Mouse (Mus musculus) urinary bladder, adult 18-20 months (tissue): ENCODE measurements around the gene Stn1.

Experiments used
- DNase-seq, 2 experiments: peaks; one replicate each; pipeline ENCODE4 v3.0.0; 2022; ENCODE audit warnings: low spot score in 2 of 2, mixed read lengths in 2 of 2

The Stn1 gene

DNA sequence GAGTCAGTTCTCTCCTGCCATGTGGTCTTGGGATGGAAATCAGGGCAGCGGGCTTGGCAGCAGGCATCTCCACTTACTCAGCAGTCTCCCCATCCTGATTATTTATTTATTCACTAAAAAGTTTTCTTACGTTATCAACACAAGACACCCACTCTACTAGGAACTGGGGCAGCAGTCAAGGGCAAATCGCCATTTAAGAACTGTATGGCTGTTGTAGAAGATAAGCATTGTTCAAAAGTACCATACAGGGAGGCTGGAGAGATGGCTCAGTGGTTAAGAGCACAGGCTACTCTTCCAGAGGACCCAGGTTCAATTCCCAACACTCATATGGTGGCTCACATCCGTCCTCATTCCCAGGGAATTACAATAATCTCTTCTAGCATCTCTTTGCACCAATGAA lies 65.5 kb downstream of the Stn1 start:
- no peak for DNase-seq

DNA sequence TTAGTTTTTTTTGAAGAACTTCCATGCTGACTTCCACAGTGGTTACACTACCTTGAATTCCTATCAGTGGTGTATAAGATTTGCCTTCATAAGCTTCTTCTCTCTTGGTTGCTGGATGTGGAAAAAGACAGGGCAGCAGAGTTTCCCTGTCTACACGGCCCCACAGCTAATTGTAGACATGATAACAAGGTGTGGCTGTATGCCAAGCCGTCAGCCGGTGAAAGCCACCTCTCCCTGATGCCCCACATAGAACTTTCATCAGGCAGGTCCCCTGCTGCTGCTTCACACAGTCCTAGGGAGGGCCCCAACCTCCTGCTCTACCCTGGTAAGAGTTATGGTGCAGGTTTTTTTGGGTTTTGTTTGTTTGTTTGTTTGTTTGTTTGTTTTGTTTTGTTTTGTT lies 68.6 kb downstream of the Stn1 start:
- DNase-seq, result no peak

DNA sequence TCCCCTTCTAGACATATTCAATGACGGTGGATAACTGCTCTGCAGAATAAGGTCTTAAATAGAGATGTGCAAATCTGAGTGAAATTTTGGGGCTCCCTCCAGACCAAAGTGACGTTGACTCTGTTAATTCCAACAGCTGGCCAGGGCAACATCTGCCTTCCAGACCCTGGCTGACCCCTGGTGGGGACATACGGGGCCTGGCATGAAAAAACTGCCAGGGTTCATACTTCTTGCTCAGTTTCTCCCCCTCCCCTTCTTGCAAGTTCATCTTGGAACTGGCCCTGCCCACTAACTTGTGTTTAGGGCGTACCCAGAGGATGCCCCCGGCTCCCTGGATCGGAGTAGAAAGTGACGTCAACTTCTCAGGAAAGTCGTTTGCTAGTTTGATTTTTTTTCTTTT lies 70.5 kb downstream of the Stn1 start:
- no peak for DNase-seq

DNA sequence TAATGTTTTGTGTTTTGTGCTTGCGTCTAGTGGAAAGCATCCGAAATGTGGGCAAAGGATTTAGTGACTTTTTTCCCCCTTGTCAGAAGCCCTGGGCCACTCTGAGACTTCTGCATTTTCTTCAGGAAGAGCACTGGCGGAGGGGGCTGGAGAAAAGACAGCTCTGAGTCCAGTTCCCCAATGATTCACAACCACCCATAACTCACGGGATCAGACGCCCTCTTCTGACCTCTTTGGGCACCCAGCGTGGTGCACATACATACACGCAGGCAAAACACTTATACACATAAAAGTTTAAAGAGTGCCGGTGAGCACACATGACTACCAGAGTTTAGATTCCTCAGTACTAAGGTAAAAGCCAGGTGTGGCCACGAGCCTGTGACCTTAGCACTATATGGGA lies 71.8 kb downstream of the Stn1 start:
- no peak for DNase-seq

DNA sequence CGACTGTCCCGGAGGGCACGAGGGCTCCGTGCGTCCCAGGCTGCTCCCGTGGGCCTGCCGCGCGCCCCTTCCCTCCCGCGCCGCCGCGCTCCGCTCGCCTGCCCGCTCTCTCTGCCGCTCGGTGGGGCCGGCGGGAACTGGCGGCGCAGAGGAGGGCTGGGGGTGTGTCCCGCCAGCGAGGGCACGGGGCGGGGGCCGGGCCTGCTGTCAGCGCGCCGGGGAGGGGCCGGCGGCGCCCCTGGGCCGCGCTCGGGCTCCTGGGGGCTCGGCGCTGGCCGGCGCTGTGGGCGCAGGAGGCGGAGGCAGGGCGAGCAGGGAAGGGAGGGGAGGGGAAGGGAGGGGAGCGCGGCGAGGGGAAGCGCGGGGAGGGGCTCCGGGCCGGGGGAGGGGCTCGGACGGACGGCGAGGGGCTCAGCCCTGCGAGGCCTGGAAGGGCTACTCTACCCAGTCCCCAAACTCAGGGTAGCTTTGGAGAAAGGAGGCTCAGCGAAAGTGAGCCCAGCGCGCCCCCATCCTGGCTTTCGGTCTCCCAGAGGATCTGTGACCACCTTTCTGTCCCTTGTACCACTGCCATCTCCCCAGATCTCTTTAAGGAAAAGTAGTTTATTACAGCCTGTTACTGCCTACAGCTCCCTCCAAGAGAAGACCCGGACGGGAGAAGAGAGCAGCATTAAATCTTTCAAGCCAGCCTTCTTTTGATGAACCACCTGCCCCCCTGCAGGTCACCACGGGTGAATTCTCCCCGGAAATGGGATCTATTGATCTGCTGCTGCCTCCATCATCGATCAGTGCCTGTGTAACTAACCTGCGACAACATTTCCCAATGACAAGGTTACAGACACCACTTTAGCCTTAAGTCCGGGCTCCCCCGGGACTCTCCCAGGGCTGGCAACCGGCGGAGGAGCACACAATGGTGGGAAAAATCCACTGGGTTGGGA lies 72.7 kb downstream of the Stn1 start, which contains the start of gene Sh3pxd2a:
Sh3pxd2a (minus strand) TSS at position 98 of the 938 bp plus-strand sequence.
- DNase-seq, result peak in 1 of 2 experiments; percentile 30

DNA sequence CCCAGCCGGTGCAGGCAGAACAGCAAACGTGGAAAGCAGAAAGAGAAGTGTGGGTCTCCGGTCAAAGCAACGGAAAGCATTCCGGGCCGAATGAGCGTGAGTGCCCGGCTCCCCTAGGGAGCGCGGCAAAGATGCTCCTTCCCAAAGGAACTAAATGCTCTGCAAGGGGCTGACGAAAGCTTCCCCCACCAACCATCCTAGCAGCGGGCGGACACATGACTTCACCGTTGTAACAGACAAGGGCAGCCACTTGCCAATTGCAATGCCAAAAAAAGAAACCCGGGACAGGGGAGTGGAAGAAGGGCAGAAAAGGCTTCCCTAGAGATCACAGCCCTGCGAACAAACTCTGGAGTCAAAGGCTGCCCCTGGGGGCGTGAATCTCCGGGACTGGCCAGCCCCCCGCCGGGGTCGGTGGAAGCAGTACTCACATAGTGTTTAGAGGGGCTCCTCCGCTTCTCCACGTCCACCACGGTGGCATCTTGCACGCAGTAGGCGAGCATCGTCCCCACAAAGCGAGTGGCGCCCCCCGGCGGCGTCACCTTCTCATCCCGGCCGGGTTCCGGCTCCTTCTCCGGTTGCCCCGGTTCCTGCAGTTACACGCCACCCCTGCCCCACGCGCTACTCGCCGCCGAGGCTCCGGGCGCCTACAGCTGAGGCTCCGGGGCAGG lies 73.5 kb downstream of the Stn1 start:
- peak; percentile 59 to 84 for DNase-seq

DNA sequence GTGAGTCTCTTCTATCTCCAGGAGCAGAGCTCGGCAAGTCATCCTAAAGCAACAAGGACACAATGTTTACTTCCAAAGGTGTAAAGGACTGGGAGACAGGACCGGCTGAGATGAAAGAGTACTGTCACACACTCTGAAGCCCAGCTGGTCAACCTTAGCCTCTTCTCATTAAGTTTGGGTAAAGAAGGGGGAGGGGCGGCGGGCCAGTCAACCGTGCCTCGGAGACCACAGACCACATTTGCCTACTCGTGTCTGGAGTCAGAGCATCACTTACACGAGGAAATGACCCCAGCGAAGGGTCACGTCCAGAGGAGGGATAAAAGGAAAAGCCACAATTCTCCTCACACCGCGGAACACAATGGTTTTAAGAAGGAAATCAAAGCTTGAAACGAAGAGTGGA lies 74.1 kb downstream of the Stn1 start:
- DNase-seq, result no peak

DNA sequence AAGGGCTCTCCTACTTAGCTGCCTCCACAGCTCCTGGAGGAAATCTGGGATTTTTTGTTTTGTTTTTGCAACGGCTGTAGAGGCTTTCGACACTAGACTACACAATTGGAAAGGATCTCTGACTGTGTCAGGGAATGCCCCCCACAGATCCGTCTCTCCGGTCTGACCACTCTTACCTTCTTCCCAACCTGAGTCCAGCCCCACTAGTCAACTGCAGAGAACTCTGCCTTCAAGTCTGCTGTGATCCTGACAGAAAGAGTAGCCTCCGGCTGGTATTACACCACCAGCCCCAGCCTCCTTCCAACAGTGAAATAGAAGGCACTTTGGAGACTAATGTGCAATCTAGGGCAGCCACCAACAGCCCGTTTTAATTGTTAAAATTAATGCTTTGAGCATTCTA lies 74.6 kb downstream of the Stn1 start:
- no peak for DNase-seq

DNA sequence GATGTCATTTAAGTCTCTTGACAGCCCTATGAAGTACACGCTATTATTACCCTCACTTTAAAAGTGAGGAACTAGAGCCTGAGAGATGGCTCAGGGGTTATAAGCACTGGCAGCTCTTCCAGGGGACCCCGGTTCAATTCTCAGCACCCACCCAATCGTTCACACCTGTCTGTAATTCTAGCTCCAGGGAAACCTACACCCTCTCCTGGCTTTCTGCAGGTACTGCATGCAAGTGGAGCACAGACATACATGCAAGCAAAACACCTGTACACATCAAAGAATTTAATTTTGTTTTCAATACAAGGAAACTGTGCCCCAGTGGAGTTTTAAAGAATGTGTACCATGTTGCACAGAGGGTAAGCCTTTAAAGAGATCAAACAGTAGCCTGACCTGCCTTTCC lies 75.5 kb downstream of the Stn1 start:
- no peak for DNase-seq

DNA sequence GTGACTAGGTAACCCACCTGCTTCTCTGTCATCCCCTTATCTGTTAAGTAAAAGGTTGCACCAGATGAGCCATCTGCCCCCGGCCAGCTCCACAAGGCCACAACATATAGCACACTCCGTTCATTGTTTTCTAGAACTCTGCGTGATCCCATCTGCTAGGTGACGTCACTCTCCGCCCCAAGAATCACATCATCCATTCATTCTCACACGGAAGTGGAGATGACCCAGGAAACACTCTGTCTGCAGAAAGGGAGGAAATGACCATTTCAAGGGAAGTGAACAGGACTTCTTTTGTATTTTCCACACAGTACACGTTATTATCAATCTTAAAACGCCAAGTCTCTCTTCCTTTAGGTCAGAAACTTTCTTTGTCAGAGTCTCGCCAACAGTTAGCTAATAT lies 75.9 kb downstream of the Stn1 start:
- DNase-seq, result no peak

DNA sequence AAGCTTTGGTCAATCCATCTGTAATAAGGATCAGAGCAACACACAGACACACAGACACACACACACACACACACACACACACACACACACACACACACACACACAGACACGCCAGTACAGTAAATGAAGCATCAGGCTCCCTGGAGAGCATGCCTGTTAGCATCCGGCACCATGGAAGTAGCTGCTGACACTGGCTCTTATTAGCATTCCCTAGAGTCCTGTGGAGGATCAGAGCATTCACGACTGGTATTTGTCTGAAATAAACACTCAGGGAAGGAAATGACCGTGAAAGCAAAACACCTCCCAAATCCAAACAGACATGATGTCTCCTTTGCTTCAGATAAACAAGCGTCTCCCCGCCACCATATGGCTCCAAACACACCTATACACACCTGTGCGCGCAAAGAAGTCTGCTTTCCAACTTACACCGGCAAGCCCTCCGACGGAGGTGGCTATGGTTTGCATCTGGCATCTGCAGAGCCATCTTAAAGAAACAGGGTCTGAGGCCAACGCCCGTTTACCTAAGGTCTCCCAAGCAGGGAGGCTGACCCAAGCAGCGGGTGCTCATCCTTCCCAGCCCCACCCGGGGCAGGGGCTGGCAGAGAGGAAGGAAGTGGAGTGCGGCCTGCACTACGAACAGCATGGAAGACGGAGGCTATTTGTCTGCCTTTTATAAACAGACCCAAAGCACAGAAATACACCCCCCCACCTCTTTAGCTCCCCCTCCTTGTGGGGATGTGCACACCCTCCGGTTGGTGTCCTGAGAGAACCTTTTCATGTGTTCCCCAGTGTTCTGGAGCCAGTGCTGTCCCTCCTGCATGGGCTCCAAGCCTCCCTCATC lies 77.0 kb downstream of the Stn1 start:
- DNase-seq, result no peak

DNA sequence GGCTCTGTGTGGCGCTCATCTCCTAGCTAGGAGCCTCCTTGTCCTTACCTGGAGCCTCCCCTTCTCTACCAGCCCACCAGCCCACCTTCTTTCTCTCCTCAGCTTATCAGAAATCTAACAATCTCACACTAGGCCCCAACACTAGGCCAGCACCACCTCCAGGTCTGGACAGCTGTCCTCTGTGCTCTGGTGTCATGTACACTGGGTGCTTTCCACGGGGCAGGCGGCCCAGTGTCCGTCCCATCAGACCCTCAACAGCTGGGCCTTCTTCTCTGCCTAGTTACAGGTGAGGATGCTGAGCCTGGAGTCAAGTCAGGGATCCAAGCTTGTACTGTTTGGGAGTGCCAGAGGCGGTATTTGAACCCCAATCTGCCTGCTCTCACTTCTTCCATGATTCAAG lies 78.1 kb downstream of the Stn1 start:
- DNase-seq, result no peak

DNA sequence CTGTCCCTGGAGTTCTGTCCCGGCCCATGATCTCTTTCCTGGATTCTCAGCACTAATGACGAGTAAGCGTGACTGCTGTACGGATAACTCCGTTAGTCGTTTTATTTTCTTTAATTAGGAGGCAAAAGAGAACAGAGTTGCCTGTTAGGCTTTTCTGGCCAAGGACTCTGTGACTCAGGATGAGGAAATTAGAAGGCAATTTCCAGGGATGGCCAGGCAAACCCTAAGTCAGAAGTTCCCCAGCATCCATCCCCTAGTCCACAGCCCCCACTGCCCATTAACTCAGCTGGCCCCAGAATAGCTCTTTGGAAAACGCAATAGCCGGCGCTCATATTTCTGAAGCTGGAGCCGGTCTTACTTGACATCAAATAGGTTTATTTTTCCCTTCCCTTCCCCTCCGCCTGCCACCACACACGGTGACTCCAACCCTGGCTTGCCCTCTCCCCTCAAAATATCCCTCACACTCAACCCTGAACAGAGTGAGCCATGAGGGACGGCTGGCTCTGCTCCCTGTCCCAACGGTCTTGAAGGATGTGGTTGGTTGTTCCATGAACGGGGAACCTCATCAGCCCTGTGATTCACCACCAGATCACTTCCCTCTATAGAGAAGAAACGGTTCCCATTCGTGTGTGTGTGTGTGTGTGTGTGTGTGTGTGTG lies 78.7 kb downstream of the Stn1 start:
- DNase-seq, result no peak

DNA sequence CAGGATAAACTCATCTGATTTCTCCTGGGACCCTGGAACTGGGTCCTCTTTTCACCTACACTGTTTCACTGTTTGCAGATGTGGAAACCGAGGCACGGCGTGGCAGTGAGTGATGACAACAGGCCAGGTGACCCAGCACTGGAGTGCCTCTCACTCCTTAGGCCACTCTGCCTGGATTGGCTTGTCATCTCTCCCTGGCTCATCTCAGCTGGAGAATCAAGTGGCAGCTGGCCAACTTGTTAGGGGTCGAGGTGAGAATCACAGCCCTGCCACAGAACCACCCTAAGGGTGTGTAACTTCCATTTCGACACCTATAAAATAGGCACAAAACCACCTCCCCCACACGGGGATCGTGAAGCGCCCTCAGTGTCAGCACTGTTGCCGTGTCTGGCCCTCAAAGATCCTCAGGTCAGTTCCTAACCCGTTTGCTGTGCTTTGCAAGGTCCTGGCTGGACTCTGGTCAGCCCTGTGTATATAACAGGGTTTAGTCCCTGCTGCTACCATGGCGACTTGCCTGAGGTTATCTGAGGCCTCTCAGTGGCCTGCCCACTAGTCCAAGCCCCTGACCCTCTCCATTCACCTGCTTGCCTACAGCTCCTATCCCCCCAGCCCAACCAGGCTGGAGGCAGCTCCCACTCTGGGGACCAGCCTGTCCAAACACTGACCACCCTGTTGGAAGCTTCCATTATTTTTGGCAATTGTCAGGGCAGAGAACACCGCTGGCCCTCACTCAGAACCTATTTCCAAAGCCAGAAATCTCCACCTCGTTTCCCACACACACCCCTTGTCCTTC lies 79.4 kb downstream of the Stn1 start:
- no peak for DNase-seq

DNA sequence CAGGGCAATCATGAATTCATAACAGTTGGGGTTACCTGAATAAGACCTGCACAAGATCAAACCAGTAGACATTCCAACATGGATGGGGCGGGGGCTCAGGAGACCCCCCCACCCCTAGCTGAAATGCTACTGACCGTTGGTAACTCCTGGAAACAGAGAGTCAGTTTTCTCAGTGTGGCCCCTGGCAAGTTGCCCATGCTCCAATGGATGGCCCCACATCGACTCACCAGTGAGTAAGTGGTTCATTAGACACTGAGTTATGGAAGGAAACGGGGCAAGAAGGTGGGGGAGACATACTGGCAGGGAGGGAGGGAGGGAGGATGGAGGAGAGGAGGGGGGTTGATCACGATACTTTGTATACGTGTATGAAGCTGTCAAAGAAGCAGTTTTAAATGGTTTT lies 81.3 kb downstream of the Stn1 start:
- no peak for DNase-seq

DNA sequence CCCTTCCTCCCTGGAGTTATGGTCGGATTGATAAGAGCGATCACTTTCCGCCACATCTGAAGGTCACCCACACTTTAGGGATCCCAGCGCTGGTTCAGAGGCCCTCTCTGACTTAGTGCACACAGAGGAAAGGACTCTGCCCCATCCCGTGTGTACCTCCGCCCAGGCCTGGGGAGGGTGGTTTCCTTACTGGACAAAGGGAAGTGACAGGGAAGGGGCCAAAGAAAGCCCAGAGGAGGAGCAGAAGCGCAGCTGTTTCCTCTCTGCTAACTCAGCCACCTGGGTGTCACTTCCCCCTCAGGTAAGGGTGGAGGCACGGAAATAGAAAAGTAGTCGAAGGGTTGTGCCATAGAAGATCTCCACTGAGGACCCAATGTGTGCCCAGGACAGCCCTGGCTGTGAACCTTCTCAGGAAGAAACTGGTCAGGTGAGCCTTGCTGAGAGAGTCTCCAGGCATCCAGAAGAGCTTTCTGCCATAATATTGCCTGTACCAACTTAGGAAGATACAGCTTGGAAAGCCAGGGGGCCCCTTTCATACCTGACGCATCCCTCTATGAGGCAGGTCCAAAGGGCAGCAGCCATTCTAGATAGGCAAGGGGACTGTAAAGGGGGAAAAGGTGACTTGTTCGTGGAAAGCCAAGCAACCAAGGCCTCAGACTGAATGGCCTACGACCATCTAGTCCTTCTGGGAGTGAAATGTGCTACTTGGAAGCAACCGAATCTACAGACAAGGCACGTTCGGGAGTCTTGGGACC lies 82.1 kb downstream of the Stn1 start:
- no peak for DNase-seq

DNA sequence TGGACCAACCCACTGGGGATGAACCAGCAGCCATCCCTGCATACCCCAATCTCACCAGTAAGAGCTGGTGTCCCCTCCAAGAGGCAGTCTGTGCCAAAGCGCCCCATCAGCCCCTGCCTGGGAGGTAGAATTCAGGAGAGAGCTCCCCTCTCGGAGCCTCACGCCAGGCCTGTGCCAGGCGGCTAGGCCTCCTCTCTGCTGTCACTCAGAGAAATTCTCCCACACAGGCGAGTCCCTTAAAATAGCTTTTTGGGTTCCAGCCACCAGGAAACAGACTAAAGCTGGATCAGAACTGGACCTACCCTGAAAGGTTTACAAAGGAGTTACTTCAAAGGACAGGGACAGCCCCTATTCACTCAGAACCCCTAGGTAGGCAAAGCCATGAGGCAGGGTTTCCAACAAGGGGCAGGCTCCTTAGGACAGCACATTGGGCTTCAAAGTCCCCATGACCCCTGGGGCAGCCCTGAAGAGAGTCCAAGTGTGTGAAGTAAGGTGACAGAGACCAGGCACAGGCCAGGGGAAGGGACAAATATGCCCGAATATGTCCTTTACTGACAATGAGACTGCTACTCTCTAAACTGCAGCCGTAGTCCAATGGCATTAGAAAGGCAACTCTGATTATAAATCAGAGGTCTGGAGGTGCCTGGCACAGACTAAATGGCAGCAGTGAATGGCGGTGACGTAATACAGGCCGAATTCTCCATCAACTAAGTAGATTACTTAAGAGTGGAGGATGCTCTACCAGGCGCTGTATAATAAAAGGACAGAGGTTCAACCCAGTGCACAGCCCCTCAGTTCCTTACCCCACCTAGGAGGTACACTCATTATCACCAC lies 82.9 kb downstream of the Stn1 start:
- DNase-seq, result no peak

DNA sequence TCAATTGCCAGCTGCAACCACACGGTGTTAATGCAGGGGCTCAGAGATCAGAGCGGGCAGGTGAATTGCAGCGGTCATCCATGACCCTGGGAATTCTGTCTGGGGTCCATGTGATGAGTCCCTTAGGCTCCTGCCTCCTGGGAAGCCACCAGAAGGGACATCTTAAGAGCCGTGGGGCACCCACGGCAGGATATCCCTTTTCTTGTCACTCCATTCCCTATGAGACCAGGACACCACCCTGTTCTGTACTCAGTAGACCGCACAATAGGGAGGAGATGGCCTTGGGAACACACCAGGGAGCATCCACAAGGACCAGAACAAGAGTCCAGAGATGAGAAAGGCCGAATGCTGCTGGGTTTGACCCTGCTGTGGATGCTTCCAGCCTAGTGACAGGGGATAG lies 84.0 kb downstream of the Stn1 start:
- no peak for DNase-seq

DNA sequence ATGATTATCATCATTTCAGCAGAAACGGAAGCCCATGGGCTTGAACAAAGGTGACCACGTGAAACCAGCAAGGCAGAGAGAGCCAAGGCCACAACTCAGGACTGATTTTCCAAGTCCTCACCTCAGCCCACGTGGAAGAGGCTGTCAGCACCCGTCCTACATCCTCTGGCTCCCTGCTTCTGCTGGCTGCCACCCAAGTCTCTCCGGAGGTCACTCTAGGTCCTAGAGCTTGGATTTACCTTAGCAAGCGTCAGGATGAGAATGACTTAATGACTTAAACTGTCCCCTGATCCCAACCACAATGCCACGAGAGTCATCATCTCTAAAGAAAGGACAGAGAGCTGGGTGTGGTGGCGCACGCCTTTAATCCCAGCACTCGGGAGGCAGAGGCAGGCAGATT lies 84.6 kb downstream of the Stn1 start:
- DNase-seq, result no peak
